Mouse (Mus musculus) ES-E14 (cell line): ENCODE measurements around the gene Defb15.

Experiments
- CHD2 ChIP-seq: IDR thresholded peaks from 2 replicates; pipeline ENCODE4 v1.6.1; 2014; ENCODE audit warnings: mild to moderate bottlenecking, low read depth, low read length, inconsistent platforms
- HCFC1 ChIP-seq: IDR thresholded peaks from 2 replicates; pipeline ENCODE4 v1.6.1; 2012; ENCODE audit warnings: low read length, inconsistent platforms, borderline replicate concordance; ENCODE audit not compliant: insufficient read depth
- MAFK ChIP-seq: IDR thresholded peaks from 2 replicates; pipeline ENCODE4 v1.6.1; 2014; ENCODE audit warnings: mild to moderate bottlenecking, low read depth, low read length, inconsistent platforms; ENCODE audit not compliant: insufficient read depth
- ZC3H11A ChIP-seq: IDR thresholded peaks from 2 replicates; pipeline ENCODE4 v1.6.1; 2012; ENCODE audit warnings: low read depth, mild to moderate bottlenecking, inconsistent platforms, low read length, borderline replicate concordance
- ZNF384 ChIP-seq: IDR thresholded peaks from 2 replicates; pipeline ENCODE4 v1.6.1; 2012; ENCODE audit warnings: low read depth, low read length, inconsistent platforms

DNA sequence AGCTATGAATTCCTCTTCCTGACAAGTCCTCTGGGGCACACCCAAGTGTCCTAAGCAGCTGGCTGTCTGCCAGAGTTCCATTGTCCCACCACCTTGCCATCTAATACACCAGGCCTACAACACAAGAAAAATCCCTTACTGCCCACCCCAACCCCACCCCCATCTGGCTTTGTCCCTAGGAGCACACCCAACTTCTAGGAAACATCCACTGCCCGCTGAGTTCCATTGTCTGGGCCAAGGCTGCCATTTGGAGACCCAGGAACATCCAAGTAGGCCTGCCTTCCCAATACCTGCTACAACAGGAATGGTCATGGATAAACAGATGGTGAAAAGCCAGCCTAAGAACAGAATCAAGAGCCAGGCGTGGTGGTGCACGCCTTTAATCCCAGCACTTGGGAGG, 23.8 kb upstream of the Defb15 start:
- no peak for TF ChIP-seq CHD2
- TF ChIP-seq HCFC1, result no peak
- TF ChIP-seq ZNF384, result no peak
- no peak for TF ChIP-seq MAFK
- no peak for TF ChIP-seq ZC3H11A
